Comparison of ENCODE assay signal across 10 mouse cellular contexts in the genomic region with DNA sequence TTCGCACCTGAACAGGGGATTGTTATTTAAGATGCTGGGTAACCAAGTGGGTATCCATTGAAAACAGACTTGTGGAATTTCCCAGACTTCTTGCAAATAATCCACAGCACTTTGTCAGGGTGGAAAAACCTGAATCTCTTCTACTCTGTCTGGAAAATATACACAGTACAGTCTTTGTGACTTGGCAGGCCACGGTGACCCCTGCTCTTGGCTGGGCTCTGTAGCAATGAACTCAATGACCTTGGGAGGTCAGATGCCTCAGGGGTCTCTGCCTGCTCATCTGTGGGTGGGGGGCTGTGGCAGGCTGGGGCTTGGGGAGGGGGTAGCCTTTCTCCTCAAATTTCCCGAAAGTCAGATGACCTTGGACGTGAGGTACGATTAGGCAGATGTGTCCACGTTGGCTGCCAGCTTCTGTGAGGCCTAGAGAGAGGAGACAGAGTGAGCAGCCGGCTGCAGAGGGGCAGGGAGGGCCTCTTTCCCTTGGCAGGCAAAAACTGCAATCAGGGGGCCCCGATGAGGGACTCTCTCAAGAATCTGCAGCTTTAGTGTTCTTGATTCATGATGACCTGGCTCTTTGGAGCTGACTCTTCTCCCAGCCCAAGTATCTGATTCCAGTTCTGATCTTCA.
DNase-seq lines count a peak whose midpoint lies in the region; ATAC-seq and TF ChIP-seq lines count a peak whose summit lies in the region.
"Had no signal": no experiment of that assay in that cellular context is flagged by ENCODE, and none has a peak within 500 bp of the region (broad histone marks: within the 10 kb centered on the region; RNA-seq: fewer than 3 reads in every experiment).

No protein-coding gene starts in this region.

- peak; percentile 90 for DNase-seq in heart, adult 11 months
- DNase-seq in heart, adult 8-10 months (ENCODE audit: low spot score): no peak
- DNase-seq in lung, postnatal 0 days (ENCODE audit: low spot score): peak; percentile 53
- DNase-seq in lung, adult 18-20 months: no peak
- DNase-seq in heart, postnatal 4 days: peak; percentile 47
- no peak for DNase-seq in cerebellum, adult 11 months
- DNase-seq in kidney, postnatal 25 days: no peak
- DNase-seq: B cell, adult 2 months had no signal

- TF ChIP-seq EP300 in lung, postnatal 0 days (IDR thresholded peaks at IDR 0.05): no peak

- no peak overlapping the region for H3K4me3 ChIP-seq in lung, postnatal 0 days (ENCODE audit: low read depth, low read length)
- H3K4me3 ChIP-seq in testis, adult 2 months (ENCODE audit: control insufficient read depth, low read depth, low read length): no peak overlapping the region

- ATAC-seq in lung, postnatal 0 days: peak; percentile 69
- ATAC-seq: Patski had no signal

- no peak overlapping the region for H3K9ac ChIP-seq in lung, postnatal 0 days (replicated peaks; ENCODE audit: low read depth)

- H3K27me3 ChIP-seq in lung, postnatal 0 days (replicated peaks; ENCODE audit: insufficient read depth, low read length): no peaks in the 10 kb centered on the region
- H3K27me3 ChIP-seq in testis, adult 2 months (ENCODE audit: control insufficient read depth, insufficient read depth, low read length): no peaks in the 10 kb centered on the region
- H3K27me3 ChIP-seq: Patski had no signal

- H3K27ac ChIP-seq in lung, postnatal 0 days (ENCODE audit: low read length): no peak overlapping the region; the same call in 1 of the 2 replicates
- peak overlapping the region; percentile 72; the same call in 1 of the 2 replicates for H3K27ac ChIP-seq in testis, adult 2 months (ENCODE audit: control insufficient read depth, insufficient read depth, low read depth, low read length)

- H3K4me1 ChIP-seq in lung, postnatal 0 days (ENCODE audit: insufficient read depth, low read depth, low read length): no peaks in the 10 kb centered on the region
- peaks cover 4% of the 10 kb centered on the region; the same call in 1 of the 2 replicates for H3K4me1 ChIP-seq in testis, adult 2 months (ENCODE audit: control insufficient read depth, insufficient read depth, low read length)

- WGBS in lung, postnatal 0 days: 33% methylated on average over 8 of the region's 8 CpGs

- TF ChIP-seq CTCF in lung, postnatal 0 days (IDR thresholded peaks at IDR 0.05): no peak
- TF ChIP-seq CTCF in testis, adult 2 months (IDR thresholded peaks at IDR 0.05; ENCODE audit: control insufficient read depth, insufficient read depth, insufficient replicate concordance, low read depth, low read length): no peak

- no peaks in the 10 kb centered on the region for H3K9me3 ChIP-seq in lung, postnatal 0 days (ENCODE audit: low read length)

- H3K36me3 ChIP-seq in lung, postnatal 0 days (ENCODE audit: insufficient read depth, low read length): no peaks in the 10 kb centered on the region
- no peaks in the 10 kb centered on the region for H3K36me3 ChIP-seq in testis, adult 2 months (ENCODE audit: control insufficient read depth, insufficient read depth, low read length)

- TF ChIP-seq POLR2A in testis, adult 2 months (IDR thresholded peaks at IDR 0.05; ENCODE audit: control insufficient read depth, low read depth, low read length): no peak

- H3K4me2 ChIP-seq in lung, postnatal 0 days (replicated peaks; ENCODE audit: low read depth, low read length): no peak overlapping the region

Comparison
In these comparisons a context has a peak if more than half of its experiments do, and no peak if none do; other contexts are left out.
1. DNase-seq: peak in heart, adult 11 months (single experiment), lung, postnatal 0 days (single experiment) and heart, postnatal 4 days (single experiment); none in heart, adult 8-10 months (single experiment), lung, adult 18-20 months (0 of 2), cerebellum, adult 11 months (single experiment) and kidney, postnatal 25 days (0 of 2).